Mouse (Mus musculus): ENCODE data around the gene Ocm. TPM values are rescaled to one million over a fixed set of nuclear protein-coding genes. Genes with fewer than 3 reads are reported as not detected.

Gene Ocm
- polyA plus RNA-seq, 1 experiment from 2014 or later: not detected

Other genes starting within 250 kb of the Ocm start
- gene Eif2ak1, start 208.9 kb downstream of the Ocm start, polyA plus RNA-seq (2014; fragmentation: Nextera tagmentation; extraction: Ambion mirVana): 54.2 and 56.4 TPM in 2 replicates
- 0.22 TPM in 1 of 2 replicates, not detected in the other for gene Ankrd61, start 129.0 kb downstream of the Ocm start, polyA plus RNA-seq (2014; fragmentation: Nextera tagmentation; extraction: Ambion mirVana)
- gene Aimp2, start 116.8 kb downstream of the Ocm start, polyA plus RNA-seq (2014; fragmentation: Nextera tagmentation; extraction: Ambion mirVana): 105 and 111 TPM in 2 replicates
- 34.3 and 40.0 TPM in 2 replicates for gene Pms2, start 116.7 kb downstream of the Ocm start, polyA plus RNA-seq (2014; fragmentation: Nextera tagmentation; extraction: Ambion mirVana)
- 0.53 and 0.81 TPM in 2 replicates for gene Gm42421, start 98.5 kb downstream of the Ocm start, polyA plus RNA-seq (2014; fragmentation: Nextera tagmentation; extraction: Ambion mirVana)
- gene Rsph10b, start 93.6 kb downstream of the Ocm start, polyA plus RNA-seq (2014; fragmentation: Nextera tagmentation; extraction: Ambion mirVana): 0.42 and 1.2 TPM in 2 replicates
- 110 and 117 TPM in 2 replicates for gene Ccz1, start 11.8 kb downstream of the Ocm start, polyA plus RNA-seq (2014; fragmentation: Nextera tagmentation; extraction: Ambion mirVana)
- gene Lmtk2, start 73.8 kb upstream of the Ocm start, polyA plus RNA-seq (2014; fragmentation: Nextera tagmentation; extraction: Ambion mirVana): 3.7 and 4.5 TPM in 2 replicates
- 0.07 and 0.11 TPM in 2 replicates for gene Bhlha15, start 163.6 kb upstream of the Ocm start, polyA plus RNA-seq (2014; fragmentation: Nextera tagmentation; extraction: Ambion mirVana)
- 8.0 and 10.8 TPM in 2 replicates for gene Tecpr1, start 196.9 kb upstream of the Ocm start, polyA plus RNA-seq (2014; fragmentation: Nextera tagmentation; extraction: Ambion mirVana)
- 116 and 118 TPM in 2 replicates for gene Bri3, start 217.8 kb upstream of the Ocm start, polyA plus RNA-seq (2014; fragmentation: Nextera tagmentation; extraction: Ambion mirVana)

Data from embryonic facial prominence, embryonic 11.5 days (tissue).